Mouse (Mus musculus) midbrain, embryonic 11.5 days (tissue): ENCODE measurements at regions not wholly inside any gene's neighbourhood (a gene's known extent, or its start where the extent isn't known, plus 50 kb on each side); places are given as distances from the start of the nearest gene placed in this dataset.
A peak's percentile ranks its signal among the peaks of the same experiment; 100 is the strongest.

Experiments
- ATAC-seq: fragments of 200-750 bp; cut with Nextera tagmentation; 2 replicates; pipeline ENCODE4 v1.8.0; 2017; ENCODE audit warnings: moderate TSS enrichment, moderate library complexity; ENCODE audit not compliant: low FRiP score
- DNase-seq: peaks from one replicate; pipeline ENCODE4 v3.0.0; 2015; ENCODE audit warnings: low spot score; ENCODE audit errors: missing footprints
- H3K27ac ChIP-seq: fragments of 300-500 bp; sonication (generic); 2 replicates; pipeline ENCODE4 v1.5.1; 2014; ENCODE audit warnings: low read depth, low read length
- H3K27me3 ChIP-seq: fragments of 300-500 bp; sonication (generic); 2 replicates; pipeline ENCODE4 v1.6.1; 2014; ENCODE audit warnings: mild to moderate bottlenecking, low read length, moderate library complexity, mixed read lengths; ENCODE audit not compliant: control insufficient read depth, insufficient read depth
- H3K36me3 ChIP-seq: fragments of 300-500 bp; sonication (generic); 2 replicates; pipeline ENCODE4 v1.6.1; 2014; ENCODE audit warnings: mild to moderate bottlenecking, low read length, moderate library complexity, mixed read lengths; ENCODE audit not compliant: control insufficient read depth, insufficient read depth
- H3K4me1 ChIP-seq: fragments of 300-500 bp; sonication (generic); 2 replicates; pipeline ENCODE4 v1.6.1; 2014; ENCODE audit warnings: low read length; ENCODE audit not compliant: control insufficient read depth, insufficient read depth
- H3K4me2 ChIP-seq: fragments of 300-500 bp; sonication (generic); 2 replicates; pipeline ENCODE4 v1.6.1; 2014; ENCODE audit warnings: mild to moderate bottlenecking, moderate library complexity
- H3K4me3 ChIP-seq: fragments of 300-500 bp; sonication (generic); 2 replicates; pipeline ENCODE4 v1.5.1; 2014; ENCODE audit warnings: low read depth, low read length
- H3K9ac ChIP-seq: fragments of 300-500 bp; sonication (generic); 2 replicates; pipeline ENCODE4 v1.6.1; 2014; ENCODE audit warnings: low read length
- H3K9me3 ChIP-seq: fragments of 300-500 bp; sonication (generic); 2 replicates; pipeline ENCODE4 v1.6.1; 2016; ENCODE audit warnings: low read length; ENCODE audit not compliant: control insufficient read depth
- WGBS: fragments of 180-500 bp; shearing (Covaris S2); extraction: QIAGEN DNeasy Blood & Tissue Kit; methylation state at CpG from one replicate; pipeline ENCODE4 v1.1.7; 2014; 5-methylcytosine and 5-hydroxymethylcytosine counted together

DNA sequence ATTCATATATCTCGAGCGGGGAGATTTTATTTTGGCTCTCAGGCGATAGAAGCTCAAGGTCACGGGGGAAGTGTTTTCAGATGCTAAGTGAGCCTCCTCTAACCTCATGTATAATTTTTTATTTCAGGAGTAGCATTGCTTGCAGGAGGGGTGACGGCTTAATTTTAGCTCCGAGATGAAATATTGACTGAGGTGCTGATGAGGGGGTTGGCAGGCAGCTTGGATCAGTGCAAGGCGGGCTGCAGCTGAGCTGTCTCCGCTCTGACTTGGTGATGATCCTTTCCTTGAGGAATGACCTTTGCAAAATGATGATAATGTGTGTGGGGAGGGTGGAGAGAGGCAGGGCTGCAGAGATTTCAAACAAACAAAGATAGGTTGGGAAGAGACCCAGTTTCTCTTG, 222.6 kb downstream of the Hhipl2 start:
- no peak overlapping the region for H3K9ac ChIP-seq
- no peak overlapping the region for H3K4me2 ChIP-seq
- DNase-seq (no peak), ATAC-seq (no peak)
- H3K27ac ChIP-seq = no peak overlapping the region
- H3K9me3 ChIP-seq = no peaks in the 10 kb centered on the region
- 84% methylated on average over 8 of the region's 8 CpGs for WGBS
- H3K36me3 ChIP-seq = no peaks in the 10 kb centered on the region
- H3K27me3 ChIP-seq = no peaks in the 10 kb centered on the region
- H3K4me1 ChIP-seq = no peaks in the 10 kb centered on the region
- no peak overlapping the region for H3K4me3 ChIP-seq

DNA sequence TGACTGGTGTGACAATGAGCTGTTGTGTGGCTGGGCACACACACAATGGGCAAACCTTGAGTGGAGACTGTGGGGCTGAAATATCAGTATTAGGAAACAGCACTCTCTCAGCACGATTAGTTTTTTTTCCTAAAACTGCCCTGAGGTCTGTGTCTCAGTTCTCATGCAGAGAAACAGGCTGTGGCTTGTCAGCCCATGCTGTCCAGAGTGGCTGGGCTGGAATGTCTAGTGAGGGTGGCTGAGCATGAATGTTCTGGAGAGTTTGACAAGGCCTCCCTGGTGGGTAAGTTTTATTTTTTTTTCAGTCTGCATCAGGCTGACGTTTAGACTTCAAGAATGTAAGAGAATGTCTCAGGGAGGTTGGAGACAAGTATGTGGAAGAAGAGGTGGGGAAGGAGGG, 226.0 kb downstream of the Hhipl2 start:
- H3K27ac ChIP-seq = no peak overlapping the region
- H3K4me3 ChIP-seq = no peak overlapping the region
- DNase-seq (no peak), ATAC-seq (no peak)
- no peaks in the 10 kb centered on the region for H3K36me3 ChIP-seq
- H3K4me2 ChIP-seq = no peak overlapping the region
- no peak overlapping the region for H3K9ac ChIP-seq
- no peaks in the 10 kb centered on the region for H3K4me1 ChIP-seq
- H3K9me3 ChIP-seq = no peaks in the 10 kb centered on the region
- whole genome bisulfite sequencing = 63% methylated on average over 2 of the region's 2 CpGs
- H3K27me3 ChIP-seq = no peaks in the 10 kb centered on the region

DNA sequence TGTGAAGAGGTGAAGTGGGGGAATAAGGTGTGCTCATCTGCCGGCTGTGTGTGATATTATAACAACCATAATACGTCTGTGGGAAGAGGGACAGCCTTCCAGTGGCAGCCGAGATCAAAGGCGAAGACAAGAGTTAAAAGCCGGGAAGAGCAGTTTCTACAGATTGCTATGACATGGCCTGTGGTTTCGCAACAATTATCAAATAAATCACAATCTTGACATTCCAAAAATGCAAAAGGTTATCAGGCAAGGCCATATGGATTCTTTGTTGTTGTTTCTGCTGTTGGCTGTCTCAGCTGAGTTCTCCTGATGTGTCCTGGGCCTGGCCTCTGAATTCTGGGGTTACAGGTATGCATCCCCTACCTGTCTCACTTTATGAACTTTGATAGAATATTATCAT, 235.9 kb downstream of the Hhipl2 start:
- WGBS = 86% methylated on average over 6 of the region's 6 CpGs
- no peak overlapping the region for H3K9ac ChIP-seq
- H3K4me2 ChIP-seq = no peak overlapping the region
- DNase-seq (no peak), ATAC-seq (no peak)
- H3K27ac ChIP-seq = no peak overlapping the region
- H3K4me1 ChIP-seq = no peaks in the 10 kb centered on the region
- H3K9me3 ChIP-seq = no peaks in the 10 kb centered on the region
- H3K27me3 ChIP-seq = no peaks in the 10 kb centered on the region
- no peaks in the 10 kb centered on the region for H3K36me3 ChIP-seq
- no peak overlapping the region for H3K4me3 ChIP-seq

DNA sequence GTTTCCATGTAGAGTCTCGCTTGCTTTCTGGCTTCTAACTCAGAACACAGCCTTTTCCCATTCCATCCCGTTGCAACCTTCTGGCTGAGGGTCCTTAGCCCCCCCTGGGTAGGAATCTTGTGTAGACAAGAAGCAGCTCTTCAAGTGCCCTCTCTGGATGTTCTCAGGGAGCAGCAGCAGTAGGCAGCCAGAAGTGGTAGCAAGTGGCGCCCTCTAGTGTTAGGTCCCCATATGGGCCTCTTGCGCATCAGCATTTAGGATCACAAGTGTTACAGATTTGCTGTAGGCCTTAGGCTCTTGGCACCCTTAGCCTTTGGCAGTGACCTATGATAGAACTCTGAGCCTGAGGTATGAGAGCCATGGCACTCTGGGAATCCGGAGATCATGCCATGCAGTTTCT, 239.0 kb downstream of the Hhipl2 start:
- no peak overlapping the region for H3K9ac ChIP-seq
- H3K27me3 ChIP-seq = no peaks in the 10 kb centered on the region
- H3K9me3 ChIP-seq = no peaks in the 10 kb centered on the region
- DNase-seq (peak; percentile 89), ATAC-seq (no peak)
- H3K4me3 ChIP-seq = no peak overlapping the region
- no peaks in the 10 kb centered on the region for H3K4me1 ChIP-seq
- H3K36me3 ChIP-seq = no peaks in the 10 kb centered on the region
- H3K4me2 ChIP-seq = no peak overlapping the region
- WGBS = 51% methylated on average over 5 of the region's 5 CpGs
- H3K27ac ChIP-seq = no peak overlapping the region

DNA sequence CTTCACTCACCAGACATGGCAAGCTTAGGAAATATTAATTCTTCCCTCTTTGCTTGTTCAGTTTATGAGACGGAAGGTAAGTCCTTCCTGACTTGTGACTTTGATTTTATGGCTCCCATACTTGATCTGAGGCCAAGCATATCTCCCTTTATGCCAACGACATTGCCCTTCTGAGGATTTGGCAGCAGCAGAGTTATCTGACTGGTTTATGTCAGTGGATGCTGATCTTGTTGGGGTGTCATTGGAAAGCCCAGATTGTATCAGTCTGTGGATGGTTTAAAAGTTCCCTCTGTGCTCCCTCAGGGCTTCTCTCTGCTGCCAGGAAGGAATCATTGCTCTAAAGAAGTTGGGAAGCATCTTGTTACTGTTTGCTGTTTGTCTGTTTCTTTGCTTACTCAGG, 242.5 kb downstream of the Hhipl2 start:
- no peak overlapping the region for H3K4me2 ChIP-seq
- H3K9ac ChIP-seq = no peak overlapping the region
- no peak for DNase-seq
- no peak for ATAC-seq
- H3K9me3 ChIP-seq = no peaks in the 10 kb centered on the region
- no peaks in the 10 kb centered on the region for H3K27me3 ChIP-seq
- H3K27ac ChIP-seq = no peak overlapping the region
- no peak overlapping the region for H3K4me3 ChIP-seq
- H3K36me3 ChIP-seq = no peaks in the 10 kb centered on the region
- H3K4me1 ChIP-seq = no peaks in the 10 kb centered on the region
- WGBS = 89% methylated on average over 2 of the region's 2 CpGs

- H3K27ac ChIP-seq = no peak overlapping the region
- no peaks in the 10 kb centered on the region for H3K27me3 ChIP-seq
- no peak overlapping the region for H3K4me2 ChIP-seq
- 88% methylated on average over 15 of the region's 15 CpGs for WGBS
- no peaks in the 10 kb centered on the region for H3K36me3 ChIP-seq
- no peak overlapping the region for H3K9ac ChIP-seq
- ATAC-seq (no peak), DNase-seq (no peak)
- H3K9me3 ChIP-seq = no peaks in the 10 kb centered on the region
- no peak overlapping the region for H3K4me3 ChIP-seq
- no peaks in the 10 kb centered on the region for H3K4me1 ChIP-seq
These were observed 244.5 kb downstream of the Hhipl2 start for GRCm38 (mm10) chr1:183662369-183663043.

DNA sequence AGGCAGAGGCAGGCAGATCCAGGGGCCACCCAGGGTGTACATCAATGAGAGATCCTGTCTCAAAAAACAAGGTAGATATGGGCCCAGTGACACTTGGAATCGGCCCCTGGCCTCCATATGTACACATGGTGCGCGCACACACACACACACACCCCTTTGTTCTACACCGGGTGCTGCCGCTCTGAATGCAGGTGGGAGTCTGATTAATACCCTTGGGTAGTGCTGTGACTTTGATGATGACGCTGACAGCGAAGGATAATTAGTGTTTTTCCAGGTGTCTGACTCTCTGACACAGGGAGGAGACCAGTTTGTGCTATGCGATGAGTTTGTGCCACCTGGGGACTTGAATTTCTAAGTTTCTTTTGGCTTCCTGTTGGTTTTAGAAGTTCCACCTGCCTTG, 251.3 kb downstream of the Hhipl2 start:
- Histone ChIP-seq H3K4me2 (no peak overlapping the region), H3K4me3 (no peak overlapping the region), H3K27me3 (no peaks in the 10 kb centered on the region), H3K36me3 (no peaks in the 10 kb centered on the region), H3K27ac (no peak overlapping the region), H3K4me1 (no peaks in the 10 kb centered on the region), H3K9me3 (no peaks in the 10 kb centered on the region), H3K9ac (no peak overlapping the region)
- no peak for DNase-seq
- 81% methylated on average over 8 of the region's 8 CpGs for WGBS
- no peak for ATAC-seq

- Histone ChIP-seq H3K4me3 (no peak overlapping the region), H3K9ac (no peak overlapping the region), H3K27me3 (no peaks in the 10 kb centered on the region), H3K4me1 (no peaks in the 10 kb centered on the region), H3K36me3 (no peaks in the 10 kb centered on the region), H3K27ac (no peak overlapping the region), H3K9me3 (no peaks in the 10 kb centered on the region), H3K4me2 (no peak overlapping the region)
- DNase-seq = no peak
- WGBS = 72% methylated on average over 11 of the region's 11 CpGs
- ATAC-seq = no peak
These were observed 251.7 kb downstream of the Hhipl2 start for GRCm38 (mm10) chr1:183669674-183670073.

GRCm38 (mm10) chr1:183670542-183670941, 252.5 kb downstream of the Hhipl2 start:
- no peak overlapping the region for H3K27ac ChIP-seq
- no peak for ATAC-seq
- WGBS = 78% methylated on average over 7 of the region's 7 CpGs
- no peak overlapping the region for H3K4me2 ChIP-seq
- H3K4me3 ChIP-seq = no peak overlapping the region
- H3K9ac ChIP-seq = no peak overlapping the region
- H3K36me3 ChIP-seq = no peaks in the 10 kb centered on the region
- no peaks in the 10 kb centered on the region for H3K9me3 ChIP-seq
- H3K27me3 ChIP-seq = no peaks in the 10 kb centered on the region
- H3K4me1 ChIP-seq = no peaks in the 10 kb centered on the region
- DNase-seq = no peak
